Mouse (Mus musculus): ENCODE results near the gene Agap1.
A peak's percentile ranks its signal among the peaks of the same experiment; 100 is the strongest.

The Agap1 gene

GRCm38 (mm10) chr1:89668635-89669034 is 214.0 kb downstream of the Agap1 start:
- peak; percentile 80 to 85 for DNase-seq

DNA sequence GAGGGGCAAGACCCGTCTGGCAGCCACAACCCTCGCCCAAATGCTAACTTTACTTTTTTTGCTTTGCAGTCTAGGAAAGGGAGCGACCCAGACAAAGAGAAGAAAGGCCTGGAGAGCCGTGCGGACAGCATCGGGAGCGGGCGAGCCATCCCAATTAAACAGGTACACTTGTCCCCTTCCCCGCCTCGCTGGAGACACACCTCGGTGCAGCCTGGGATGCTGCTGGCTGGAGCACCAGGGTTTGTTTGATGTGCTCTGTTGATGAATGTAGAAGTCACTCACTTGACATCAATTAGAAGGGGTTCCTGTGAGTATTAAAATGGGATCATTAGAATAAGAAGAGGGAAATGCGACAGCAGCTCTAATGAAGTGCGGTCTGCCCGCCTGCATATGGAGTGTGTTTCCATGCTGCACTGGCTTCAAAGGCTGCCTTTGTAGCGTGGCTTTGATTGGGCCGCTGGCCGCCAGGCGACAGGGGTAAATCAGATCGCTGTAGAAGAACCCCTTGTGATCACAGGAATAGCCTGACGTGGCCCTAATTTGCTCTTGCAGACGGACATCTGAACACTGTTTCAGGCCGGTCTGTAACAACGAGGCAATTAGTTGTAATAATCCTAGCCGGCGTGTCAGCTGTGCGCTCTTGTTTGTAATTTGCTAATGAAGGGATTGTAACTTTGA is 216.6 kb downstream of the Agap1 start:
- DNase-seq, result no peak

DNA sequence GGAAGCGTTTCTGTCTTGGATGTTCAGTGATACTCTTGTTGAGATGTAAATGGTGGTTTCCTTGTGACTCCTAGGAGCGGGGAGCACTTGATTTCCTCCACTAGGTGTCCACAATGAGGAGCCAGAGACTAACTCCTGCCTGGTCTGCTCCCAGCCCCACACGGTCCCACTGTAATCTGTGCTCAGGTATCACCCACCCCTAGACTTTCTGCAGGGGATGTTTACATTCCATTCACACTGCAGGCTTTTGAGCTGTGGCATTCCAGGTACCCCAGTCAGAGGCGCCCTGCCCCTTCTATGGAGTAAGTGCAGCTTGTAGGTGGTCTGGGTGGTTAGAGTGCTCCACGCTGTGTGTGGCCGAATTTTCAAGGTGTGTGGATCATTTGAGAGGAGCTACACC is 218.5 kb downstream of the Agap1 start:
- no peak for DNase-seq

DNA sequence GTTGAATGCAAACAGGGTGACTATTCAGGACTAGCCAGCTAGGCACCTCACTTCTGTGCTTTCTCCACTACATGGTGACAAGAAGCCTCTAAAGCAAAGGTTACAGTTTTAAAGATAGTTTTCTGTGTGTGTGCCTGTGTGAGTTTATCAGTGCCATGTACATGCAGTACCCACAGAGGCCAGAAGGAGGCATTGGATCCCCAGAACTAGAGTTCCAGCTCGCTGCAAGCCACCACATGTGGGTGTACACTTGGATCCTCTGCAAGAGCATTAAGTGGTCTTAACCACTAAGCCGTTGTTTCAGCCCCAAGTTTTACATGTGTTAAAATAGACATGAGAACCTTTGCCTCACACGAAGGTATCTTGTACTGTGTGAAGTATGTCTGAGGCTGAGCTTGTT is 219.1 kb downstream of the Agap1 start:
- peak; percentile 20 to 42 for DNase-seq

GRCm38 (mm10) chr1:89674681-89675080 is 220.1 kb downstream of the Agap1 start:
- DNase-seq, result no peak

- peak; percentile 95 for DNase-seq
Measured at GRCm38 (mm10) chr1:89676411-89676810, 221.8 kb downstream of the Agap1 start.

DNA sequence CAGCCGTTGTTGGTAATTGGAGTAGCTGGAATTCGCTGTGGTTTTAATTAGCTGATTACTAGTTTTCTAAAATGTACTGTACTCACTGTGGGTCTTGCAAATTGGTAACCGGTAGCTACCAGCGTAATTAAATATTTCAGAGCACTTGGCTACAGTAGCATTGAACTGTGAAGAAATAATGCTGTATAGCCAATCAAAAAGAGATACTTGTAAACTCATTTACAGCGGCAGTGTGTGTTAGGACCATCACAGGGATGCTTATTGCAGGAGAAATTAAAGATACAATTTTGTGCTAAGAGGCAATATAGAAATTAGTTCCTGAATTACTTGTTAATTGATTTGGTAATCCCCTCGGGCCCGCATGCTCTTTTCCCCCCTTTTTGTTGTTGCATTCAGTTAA is 226.1 kb downstream of the Agap1 start:
- DNase-seq, result no peak

- DNase-seq, result no peak
Measured at GRCm38 (mm10) chr1:89688914-89689313, 234.3 kb downstream of the Agap1 start.

- DNase-seq, result no peak
Measured at GRCm38 (mm10) chr1:89689544-89690212, 235.1 kb downstream of the Agap1 start.

GRCm38 (mm10) chr1:89691096-89691495 is 236.5 kb downstream of the Agap1 start:
- no peak for DNase-seq

DNA sequence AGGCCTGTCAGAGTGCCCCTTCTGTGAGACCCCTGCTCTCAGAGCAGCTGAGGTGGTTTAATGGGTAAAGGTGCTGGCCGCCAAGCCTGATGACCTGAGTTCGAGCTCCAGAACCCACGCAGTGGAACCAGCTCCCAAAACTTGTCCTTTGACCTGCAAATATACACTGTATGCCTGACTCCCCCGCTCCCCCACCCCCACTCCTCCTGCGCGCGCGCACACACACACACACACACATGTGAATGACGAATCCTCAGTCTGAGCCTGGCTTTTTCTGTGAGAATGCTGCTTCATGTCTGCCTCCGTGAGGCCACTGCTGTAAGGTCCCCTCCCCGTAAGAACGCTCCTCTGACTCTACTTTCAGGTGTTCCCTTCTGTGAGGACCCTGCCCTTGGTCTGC is 237.8 kb downstream of the Agap1 start:
- no peak for DNase-seq

GRCm38 (mm10) chr1:89694916-89695315 is 240.3 kb downstream of the Agap1 start:
- no peak for DNase-seq

GRCm38 (mm10) chr1:89697241-89697640 is 242.6 kb downstream of the Agap1 start:
- DNase-seq, result no peak

DNA sequence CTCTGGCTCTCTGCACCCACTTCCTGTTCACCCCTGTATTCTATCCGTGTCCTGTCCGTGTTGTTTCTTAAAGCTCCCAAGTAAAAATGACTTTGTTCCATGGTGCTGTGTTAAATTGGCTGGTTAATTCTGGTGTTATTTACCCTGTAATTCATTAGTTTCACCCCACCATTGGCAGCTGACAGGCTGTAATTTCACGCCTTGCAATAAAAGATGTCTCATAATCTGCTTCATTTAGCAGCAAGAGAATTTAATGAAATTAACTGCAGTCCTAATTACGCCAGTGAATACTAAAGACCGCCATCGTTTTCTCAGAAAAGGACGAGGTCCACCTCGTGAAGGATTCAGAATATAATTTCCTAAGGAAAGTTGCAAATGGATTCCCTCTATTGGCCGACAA is 245.6 kb downstream of the Agap1 start:
- DNase-seq, result no peak

DNA sequence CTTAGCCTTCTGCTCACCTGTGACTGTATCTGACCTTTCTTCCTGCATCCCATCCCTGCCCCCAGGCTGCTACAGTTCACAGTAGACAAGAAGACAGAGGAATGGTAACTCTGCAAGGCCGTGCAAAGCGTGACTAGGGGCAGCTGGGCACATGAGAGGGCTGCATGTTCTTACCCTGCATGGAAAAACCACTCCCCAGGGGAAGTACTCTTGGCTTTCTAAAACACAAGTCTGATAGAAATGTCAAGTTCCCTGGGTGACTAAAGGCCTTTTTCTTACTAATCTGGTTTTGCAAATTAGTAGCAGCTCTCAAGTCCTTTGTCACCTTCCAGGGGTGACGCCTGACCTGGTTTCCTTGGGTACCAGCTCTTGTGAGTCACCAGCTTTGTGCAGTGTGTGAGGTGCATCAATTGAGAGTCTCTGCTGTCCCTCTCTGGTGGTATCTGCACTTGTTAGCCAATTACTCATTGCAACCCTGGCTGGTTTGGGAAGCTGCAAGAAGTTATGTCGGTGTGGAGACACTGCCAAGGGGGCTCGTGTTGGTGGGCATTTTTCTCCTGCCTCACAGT is 246.6 kb downstream of the Agap1 start:
- no peak for DNase-seq

DNA sequence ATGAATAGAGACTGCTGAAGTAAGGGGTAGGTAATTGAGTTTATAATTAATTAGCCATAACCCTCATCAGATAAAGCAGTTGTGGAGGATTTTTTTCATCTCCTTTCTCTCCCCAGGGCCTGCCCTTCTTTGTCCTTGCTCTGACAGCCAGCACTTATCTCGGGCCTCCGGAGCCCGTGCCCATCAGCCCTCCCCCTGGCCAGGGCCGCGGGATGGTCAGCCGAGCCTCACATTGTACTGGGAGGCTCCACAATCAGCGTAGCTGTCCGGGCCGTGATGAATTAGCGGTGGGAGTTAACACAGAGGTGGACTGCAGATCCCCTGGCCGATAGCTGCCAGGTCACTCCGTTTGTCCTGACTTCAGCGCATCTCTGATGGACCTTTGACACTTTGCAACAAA is 248.7 kb downstream of the Agap1 start:
- no peak for DNase-seq

DNA sequence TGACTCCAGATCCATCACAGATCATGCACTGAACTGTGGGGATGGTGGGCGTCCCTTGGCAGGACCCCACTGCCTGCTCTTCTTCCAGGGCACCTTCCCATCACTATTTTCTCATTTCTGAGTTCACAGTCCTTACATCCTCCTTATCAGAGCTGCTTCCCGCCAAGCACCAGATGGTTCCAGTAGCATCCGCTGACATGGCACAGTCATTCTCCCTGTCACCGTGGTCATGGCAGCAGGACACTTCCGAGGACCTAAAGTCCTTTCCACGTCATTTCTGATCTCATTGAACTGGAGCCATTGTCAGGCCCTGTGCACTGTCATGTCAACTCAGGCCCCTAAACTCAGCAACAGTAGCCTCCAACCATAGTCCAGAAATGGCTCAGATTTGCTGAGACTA is 251.1 kb downstream of the Agap1 start:
- DNase-seq, result peak in 1 of 2 experiments; percentile 16

GRCm38 (mm10) chr1:89706862-89707261 is 252.3 kb downstream of the Agap1 start:
- no peak for DNase-seq

- DNase-seq, result no peak
Measured at GRCm38 (mm10) chr1:89707756-89708480, 253.3 kb downstream of the Agap1 start.

GRCm38 (mm10) chr1:89709824-89710223 is 255.2 kb downstream of the Agap1 start:
- DNase-seq, result no peak

DNA sequence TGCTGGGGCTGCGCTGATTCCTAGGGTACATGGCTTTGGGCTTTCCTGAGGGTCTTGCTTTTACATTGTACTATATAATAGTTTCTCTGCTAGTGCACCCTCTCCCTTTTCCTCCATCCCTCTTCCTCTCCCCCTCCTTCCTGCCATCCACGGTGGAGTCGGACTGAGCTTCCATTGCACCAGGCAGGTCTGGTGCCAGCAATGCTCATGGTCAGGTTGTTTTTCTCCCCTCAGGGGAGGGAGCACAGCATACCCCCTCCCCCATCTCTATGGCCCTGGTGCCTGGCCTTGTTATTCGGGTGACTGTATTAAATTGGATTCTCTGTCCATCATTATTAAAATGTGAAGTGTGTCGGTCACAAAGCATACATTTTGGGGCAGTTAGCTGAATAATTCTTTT is 259.1 kb downstream of the Agap1 start:
- peak in 1 of 2 experiments; percentile 42 for DNase-seq

- DNase-seq, result peak; percentile 22 to 32
Measured at GRCm38 (mm10) chr1:89714165-89714980, 259.8 kb downstream of the Agap1 start.

DNA sequence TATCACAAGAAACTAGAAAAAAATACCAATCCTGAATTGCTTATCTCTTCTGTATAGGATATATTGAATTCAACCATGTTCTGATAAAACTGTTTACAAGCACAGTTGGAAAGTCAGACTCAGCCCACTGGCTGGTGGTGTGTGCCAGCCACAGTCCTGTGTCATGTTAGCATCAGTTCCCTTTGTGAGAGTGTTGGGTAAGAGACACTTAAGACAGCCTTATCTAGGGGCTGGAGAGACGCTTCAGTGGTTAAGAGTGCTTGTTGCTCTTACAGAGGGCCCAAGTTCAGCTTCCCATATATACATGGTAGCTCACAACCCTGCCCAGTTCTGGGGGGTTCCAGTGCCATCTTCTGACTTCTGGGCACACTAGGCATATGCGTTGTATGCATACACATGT is 261.6 kb downstream of the Agap1 start:
- DNase-seq, result no peak

Measured in cerebellum, postnatal 10 days (tissue).